Mouse (Mus musculus) cortical plate, adult 2 months (tissue): ENCODE measurements at regions not wholly inside any gene's neighbourhood (a gene's known extent, or its start where the extent isn't known, plus 50 kb on each side); places are given as distances from the start of the nearest gene placed in this dataset.

Source experiments
- H3K27ac ChIP-seq: fragments of 200-500 bp; 2 replicates; pipeline ENCODE4 v1.5.1; 2012; ENCODE audit warnings: low read length, control low read depth, inconsistent platforms; ENCODE audit not compliant: insufficient read depth
- H3K4me1 ChIP-seq: fragments of 200-500 bp; 2 replicates; pipeline ENCODE4 v1.6.1; 2011; ENCODE audit warnings: low read length; ENCODE audit not compliant: control insufficient read depth, insufficient read depth
- H3K4me3 ChIP-seq: fragments of 200-500 bp; 2 replicates; pipeline ENCODE4 v1.5.1; 2011; ENCODE audit warnings: mild to moderate bottlenecking, low read length, control low read depth; ENCODE audit not compliant: insufficient read depth
- CTCF ChIP-seq: fragments of 200-500 bp; IDR thresholded peaks from 2 replicates; pipeline ENCODE4 v1.5.1; 2011; ENCODE audit warnings: mild to moderate bottlenecking, control low read depth, low read length; ENCODE audit not compliant: insufficient read depth; ENCODE audit errors: extremely low read depth
- POLR2A ChIP-seq: fragments of 200-500 bp; IDR thresholded peaks from 2 replicates; pipeline ENCODE4 v1.6.1; 2011; ENCODE audit warnings: mild to moderate bottlenecking, low read length, control low read depth; ENCODE audit not compliant: insufficient read depth; ENCODE audit errors: extremely low read depth

DNA sequence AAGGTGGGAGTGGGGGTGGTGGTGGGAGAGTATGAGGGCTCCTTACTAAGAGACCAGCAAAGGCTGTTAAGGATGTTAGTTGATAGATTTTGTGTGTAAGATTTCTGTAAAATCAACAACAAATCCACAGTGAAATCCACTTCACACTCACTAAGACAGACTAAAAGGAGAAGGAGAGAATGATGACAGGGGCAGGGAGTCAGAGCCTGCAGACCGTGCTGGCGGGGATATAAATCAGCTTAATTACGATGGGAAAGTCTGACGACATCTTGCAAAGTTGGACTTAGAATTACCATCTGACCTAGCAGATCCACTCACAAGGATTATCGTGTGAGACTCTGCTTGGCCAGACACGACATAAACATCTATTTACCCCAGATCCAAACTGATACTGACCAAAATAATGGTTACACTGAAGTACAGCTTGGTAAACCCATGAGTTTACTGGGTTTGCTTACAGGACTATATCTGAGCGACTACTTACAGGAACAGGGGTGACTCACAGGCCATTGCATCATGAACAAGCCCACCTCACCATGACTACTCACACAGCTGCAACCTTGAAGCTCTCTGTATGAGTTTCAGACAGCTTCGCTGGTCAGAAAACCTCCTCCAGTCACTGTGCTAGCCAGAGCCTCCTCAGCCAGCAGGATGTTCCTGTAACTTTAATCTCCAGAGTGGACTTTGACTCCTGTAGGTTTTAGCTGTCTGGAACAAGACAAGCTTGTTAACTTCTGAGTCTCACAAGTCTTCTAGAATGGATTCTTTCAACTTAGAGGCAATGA lies 50.5 kb upstream of the Ednra start:
- H3K4me1 ChIP-seq: peaks cover 2% of the 10 kb centered on the region; the same call in 1 of the 2 replicates
- TF ChIP-seq CTCF (no peak), POLR2A (no peak)
- no peak overlapping the region for H3K4me3 ChIP-seq
- no peak overlapping the region for H3K27ac ChIP-seq

DNA sequence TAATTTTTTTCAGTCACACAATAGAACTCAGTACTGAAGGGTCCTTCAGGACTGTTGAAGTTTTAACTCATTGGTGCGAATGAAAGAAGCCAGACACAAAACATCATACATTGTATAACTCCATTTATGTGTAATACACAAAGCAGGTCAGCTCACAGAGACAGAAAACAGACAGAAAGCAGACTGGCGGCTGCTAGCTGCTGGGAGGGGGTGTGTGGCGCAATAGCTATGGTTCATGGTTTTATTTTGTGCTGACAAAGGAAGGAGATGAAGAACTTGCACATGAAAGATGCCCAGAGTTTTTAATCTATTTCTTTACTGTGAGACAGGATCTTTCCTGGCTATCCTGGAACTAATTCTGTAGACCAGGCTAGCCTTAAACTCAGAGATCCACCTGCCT lies 51.3 kb upstream of the Ednra start:
- TF ChIP-seq POLR2A (no peak), CTCF (no peak)
- Histone ChIP-seq H3K27ac (no peak overlapping the region), H3K4me3 (no peak overlapping the region), H3K4me1 (peaks cover 2% of the 10 kb centered on the region; the same call in 1 of the 2 replicates)

DNA sequence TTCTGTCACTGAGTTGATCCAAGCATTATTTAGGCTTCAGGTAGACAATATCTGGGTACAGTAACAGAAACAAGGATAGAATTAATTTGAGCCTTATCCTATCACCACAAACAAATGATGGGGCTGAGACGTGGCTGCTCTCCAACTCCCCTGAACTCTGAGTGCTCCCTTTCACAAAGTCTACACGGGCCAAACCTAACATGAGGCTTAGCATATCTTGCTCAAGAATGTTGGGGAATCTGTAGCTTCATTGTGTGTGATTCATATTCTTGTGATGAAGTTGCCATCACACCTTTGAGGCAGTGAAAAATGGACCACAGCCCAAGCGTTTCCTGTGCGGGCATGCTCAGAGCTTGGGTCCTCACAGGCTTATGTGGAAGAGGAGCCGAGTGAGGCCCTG lies 53.3 kb upstream of the Ednra start:
- TF ChIP-seq CTCF: no peak
- TF ChIP-seq POLR2A: no peak

DNA sequence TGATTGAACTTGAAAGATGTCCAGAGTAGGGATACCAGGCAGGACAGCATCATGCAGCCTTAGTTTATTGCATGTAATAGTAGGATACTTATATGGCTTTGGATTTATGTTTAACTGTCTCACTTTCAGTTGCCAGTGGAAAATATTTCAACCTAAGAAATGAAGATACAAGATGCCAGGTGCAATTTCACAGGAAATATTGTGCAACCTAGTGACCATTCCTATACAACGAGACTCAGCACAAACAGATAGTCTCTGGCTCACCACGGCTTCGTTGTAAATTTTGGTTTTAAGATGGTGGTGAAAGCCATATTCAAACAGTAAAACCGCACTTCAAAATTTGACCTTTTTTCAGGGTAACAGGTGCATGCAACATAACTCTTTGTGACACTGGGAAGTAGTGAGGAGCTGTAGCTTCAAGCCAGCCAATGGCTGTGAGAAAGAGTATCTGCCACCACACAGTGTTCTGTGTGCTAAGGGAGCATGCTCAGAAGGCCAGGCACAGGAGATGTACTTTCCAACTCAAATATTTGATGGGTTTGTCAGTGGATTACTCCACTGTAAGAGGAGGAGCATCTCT lies 61.5 kb upstream of the Ednra start:
- TF ChIP-seq CTCF (no peak), POLR2A (no peak)

More for the DNA sequence above, 53.3 kb upstream of the Ednra start:
- no peak overlapping the region for H3K27ac ChIP-seq
- no peak overlapping the region for H3K4me3 ChIP-seq
- no peaks in the 10 kb centered on the region for H3K4me1 ChIP-seq

DNA sequence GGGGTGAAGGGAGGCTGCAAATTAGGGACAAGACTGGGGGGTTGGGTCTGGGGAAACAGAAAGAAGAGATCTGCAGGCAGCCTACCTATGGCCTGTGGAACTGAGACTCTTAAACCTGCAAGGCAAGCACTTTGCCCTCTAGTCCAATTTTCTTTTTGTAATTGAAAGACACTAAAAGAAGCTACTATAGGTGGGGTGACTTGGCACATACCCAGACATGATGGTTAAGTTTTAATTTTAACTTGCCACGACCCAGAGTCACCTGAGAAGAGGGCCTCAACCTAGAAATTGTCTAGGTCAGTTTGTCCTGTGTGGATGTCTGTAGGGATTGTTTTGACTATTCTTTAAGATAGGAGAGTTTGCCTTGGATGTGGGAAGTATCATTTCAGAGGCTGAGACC lies 70.6 kb upstream of the Ednra start:
- Histone ChIP-seq H3K4me1 (no peaks in the 10 kb centered on the region), H3K4me3 (no peak overlapping the region), H3K27ac (no peak overlapping the region)
- TF ChIP-seq POLR2A: no peak
- no peak for TF ChIP-seq CTCF

More for the DNA sequence above, 61.5 kb upstream of the Ednra start:
- H3K27ac ChIP-seq: no peak overlapping the region
- no peaks in the 10 kb centered on the region for H3K4me1 ChIP-seq
- H3K4me3 ChIP-seq: no peak overlapping the region

DNA sequence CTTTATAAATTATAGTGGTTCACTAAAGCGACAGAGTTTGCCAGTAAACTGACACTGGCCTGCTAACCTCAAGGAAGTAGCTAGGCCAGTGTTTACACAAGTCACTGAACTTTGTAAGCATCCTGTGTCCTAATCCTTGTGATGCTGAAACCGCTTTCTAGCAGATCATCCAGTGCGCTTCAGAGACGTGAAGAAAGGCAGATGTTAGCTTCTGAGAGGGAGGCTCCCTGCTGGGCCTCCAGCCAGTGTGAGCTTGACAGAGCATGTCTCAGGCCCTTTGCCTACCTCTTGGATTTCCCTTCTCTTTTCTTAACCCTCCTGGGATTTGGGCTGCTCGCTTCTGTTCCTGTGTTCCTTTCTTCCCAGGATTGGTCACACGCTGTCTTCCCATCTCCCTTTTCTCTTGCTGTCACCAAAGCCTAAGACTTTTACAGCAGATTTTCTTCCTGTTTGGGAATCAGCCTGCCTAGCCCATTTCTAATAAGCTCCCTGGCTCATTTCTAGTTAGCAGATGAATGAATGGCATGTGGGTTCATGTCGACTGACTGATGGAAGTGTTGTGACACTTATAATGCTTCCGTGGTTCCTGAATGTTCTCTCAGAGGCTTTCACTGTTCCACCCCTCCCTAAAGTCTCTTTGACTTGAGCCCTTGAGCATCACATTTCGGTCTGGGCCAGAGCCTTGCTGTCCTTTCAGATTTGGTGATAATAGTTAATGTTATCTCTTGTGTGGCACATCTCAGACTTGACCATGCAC lies 79.1 kb upstream of the Ednra start:
- H3K4me1 ChIP-seq: no peaks in the 10 kb centered on the region
- TF ChIP-seq CTCF (no peak), POLR2A (no peak)
- no peak overlapping the region for H3K27ac ChIP-seq
- no peak overlapping the region for H3K4me3 ChIP-seq

DNA sequence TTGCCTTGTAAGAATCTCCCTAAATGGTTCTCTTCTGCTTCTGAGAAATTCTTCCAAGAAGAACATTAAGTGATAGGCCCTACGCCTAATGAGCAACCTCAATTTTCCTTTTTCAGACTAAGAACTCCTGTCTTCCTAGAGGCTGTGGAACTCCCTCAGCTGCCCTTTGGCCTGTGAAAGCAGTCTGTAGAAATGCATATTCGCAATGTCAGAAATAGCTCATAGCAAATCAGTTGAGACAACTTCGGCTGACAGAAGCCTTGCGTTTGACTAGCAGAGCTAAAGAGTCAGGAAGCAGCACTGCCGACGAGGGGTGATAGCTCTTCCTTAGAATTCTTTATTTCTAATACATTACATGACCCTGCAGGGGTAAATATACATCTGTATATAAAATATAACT lies 80.3 kb upstream of the Ednra start:
- H3K27ac ChIP-seq: no peak overlapping the region
- H3K4me3 ChIP-seq: no peak overlapping the region
- TF ChIP-seq POLR2A (no peak), CTCF (no peak)
- H3K4me1 ChIP-seq: no peaks in the 10 kb centered on the region

DNA sequence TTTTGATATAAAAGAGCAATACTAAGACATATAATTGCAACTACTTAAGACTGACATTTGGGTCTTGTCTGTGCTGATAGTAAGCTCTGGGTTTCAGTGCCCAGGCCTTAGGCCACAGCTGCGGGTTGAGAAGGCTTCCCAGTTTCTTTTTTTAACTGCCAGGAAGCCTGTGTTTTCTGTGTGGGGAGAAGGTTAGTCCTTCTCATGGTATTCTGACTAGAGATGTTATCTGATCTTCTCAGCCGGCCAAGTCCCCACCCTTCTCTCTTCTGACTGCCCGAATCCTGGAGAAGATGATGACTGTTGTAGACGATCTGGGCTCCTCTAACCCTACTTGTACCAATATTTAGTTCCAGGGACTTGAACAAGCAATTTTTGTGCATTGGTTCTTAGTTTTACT lies 80.7 kb upstream of the Ednra start:
- Histone ChIP-seq H3K4me3 (no peak overlapping the region), H3K27ac (no peak overlapping the region), H3K4me1 (no peaks in the 10 kb centered on the region)
- TF ChIP-seq POLR2A (no peak), CTCF (no peak)

DNA sequence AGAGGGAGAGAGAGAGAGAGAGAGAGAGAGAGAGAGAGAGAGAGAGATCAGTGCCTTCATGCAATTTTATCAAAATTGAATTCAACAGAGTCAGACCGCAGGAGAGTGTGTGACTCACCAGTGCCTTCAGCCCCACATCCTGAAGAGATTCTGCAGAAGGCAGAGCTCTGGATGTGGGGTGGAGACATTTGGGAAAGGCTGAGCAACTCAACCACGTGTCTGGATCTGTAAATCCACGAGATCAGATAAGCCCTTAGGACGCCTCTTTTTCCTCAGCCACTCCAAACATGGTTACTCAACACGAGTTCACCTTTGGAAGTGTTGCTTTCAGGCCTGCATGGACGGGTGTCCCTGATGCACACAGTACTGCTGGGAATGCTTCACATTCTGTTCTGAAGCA lies 81.4 kb upstream of the Ednra start:
- no peak for TF ChIP-seq CTCF
- TF ChIP-seq POLR2A: no peak
- Histone ChIP-seq H3K4me1 (no peaks in the 10 kb centered on the region), H3K27ac (no peak overlapping the region), H3K4me3 (no peak overlapping the region)
